Mouse (Mus musculus) cerebellum, adult 9-11 months (tissue): ENCODE results near the gene Gab1.

Source experiments
- DNase-seq: peaks from one replicate; pipeline ENCODE4 v3.0.0; 2022

The Gab1 gene

DNA sequence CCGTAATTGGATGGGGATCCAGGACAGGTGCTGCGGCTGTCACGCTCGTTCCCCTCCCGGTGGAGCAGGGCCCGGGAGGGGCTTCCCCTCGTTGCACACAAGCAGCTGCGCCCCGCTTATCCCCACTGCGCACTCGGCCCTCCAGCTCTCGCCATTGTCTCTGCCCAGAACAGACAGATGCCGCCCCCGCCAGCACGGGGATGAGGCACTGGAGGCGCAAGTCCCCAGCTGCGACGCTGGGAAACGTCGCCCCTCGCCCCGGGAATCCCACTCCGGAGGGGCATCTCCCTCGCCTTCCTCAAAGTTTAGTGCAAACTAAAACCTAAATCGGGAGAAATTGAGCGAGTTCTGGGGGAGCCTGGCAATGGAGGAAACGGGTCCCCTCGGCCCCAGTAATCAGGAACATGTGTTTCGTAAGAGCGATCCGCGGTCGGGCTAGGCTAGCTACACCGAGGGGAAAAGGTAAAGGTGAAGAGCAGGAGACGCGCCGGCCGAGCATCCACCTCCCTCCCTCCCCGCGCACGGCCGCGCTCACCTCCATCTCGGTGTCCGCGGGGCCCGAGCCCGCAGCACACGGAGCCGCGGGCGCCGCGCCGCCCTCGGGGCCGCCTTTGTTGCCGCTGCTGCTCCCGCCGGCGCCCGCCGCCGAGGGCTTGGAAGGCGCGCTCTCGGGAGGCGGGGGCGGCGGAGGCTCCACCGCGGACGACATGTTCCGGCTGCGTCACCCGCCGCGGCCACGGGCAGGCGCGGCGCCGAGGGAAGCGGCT is 141.7 kb downstream of the Gab1 start:
- DNase-seq, result peak; percentile 75

DNA sequence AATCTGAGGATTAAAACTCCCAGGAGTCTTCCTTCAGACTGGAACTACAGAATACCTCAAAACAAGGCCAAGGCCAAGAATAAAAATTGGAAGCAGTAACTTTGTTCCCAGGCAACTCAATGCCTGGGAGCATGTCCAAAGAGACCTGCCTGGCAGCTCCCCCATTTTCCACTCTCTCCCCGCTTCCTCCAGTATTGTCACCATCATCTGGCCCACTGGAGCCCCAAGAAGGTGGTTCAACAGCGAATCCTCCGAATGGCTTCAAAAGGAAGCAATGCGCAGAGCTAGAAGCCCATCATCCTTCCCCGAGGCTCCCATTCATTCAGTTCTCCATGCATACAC is 142.3 kb downstream of the Gab1 start:
- no peak for DNase-seq

DNA sequence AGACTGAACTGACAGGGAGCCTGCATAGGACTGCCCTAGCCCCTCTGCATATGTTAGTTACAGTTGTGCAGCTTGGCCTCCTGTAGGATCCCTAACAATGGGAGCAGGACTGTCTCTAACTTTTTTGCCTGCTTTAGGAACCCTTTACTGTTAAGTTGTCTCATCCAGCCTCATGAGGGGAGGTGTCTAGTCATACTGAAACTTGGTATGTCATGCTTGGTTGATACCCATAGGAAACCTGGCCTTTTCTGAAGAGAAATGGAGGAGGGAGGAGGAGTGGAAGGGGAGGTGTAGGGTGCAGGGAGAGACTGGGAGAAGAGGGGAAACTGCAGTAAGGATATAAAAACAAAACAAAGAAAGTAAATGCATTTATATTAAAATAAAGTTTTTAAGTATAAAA is 148.0 kb downstream of the Gab1 start:
- no peak for DNase-seq

DNA sequence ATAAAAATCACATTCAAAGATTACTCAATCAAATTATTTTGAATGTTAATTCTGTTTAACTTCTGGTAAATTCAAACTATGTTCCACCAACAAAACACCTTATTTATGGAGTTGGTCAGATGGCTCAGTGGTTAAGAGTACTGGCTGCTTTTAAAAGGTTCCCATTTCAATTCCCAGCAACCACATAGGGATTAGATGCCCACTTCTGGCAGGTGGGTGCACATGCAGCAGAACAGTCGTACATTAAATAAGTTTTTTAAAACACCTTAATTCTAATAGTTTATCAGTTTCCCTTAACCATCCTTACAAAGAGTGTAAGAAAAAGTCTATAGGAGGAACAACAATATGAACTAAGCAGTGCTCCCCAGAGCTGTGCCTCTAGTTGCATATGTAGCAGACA is 165.9 kb downstream of the Gab1 start:
- DNase-seq, result no peak
